Mouse (Mus musculus) neural tube, embryonic 14.5 days (tissue): Measurements from ENCODE around the gene Dph1. TPM values are rescaled to one million over a fixed set of nuclear protein-coding genes. Genes with fewer than 3 reads are reported as not detected.

ENCODE experiments used
- ATAC-seq: fragments of 200-750 bp; cut with Nextera tagmentation; 2 replicates; pipeline ENCODE4 v1.8.0; 2017; ENCODE audit warnings: low read depth, mild to moderate bottlenecking, moderate TSS enrichment, moderate library complexity
- H3K27ac ChIP-seq: fragments of 300-500 bp; sonication (generic); 2 replicates; pipeline ENCODE4 v1.5.1; 2014; ENCODE audit warnings: low read depth, mild to moderate bottlenecking, control low read depth, low read length, moderate library complexity, mixed read lengths
- H3K27me3 ChIP-seq: fragments of 300-500 bp; sonication (generic); 2 replicates; pipeline ENCODE4 v1.6.1; 2014; ENCODE audit warnings: low read length; ENCODE audit not compliant: control insufficient read depth, insufficient read depth
- H3K36me3 ChIP-seq: fragments of 300-500 bp; sonication (generic); 2 replicates; pipeline ENCODE4 v1.6.1; 2014; ENCODE audit warnings: low read length, mixed read lengths; ENCODE audit not compliant: control insufficient read depth, insufficient read depth
- H3K4me1 ChIP-seq: fragments of 300-500 bp; sonication (generic); 2 replicates; pipeline ENCODE4 v1.6.1; 2014; ENCODE audit warnings: low read length; ENCODE audit not compliant: control insufficient read depth, insufficient read depth
- H3K4me2 ChIP-seq: fragments of 300-500 bp; sonication (generic); 2 replicates; pipeline ENCODE4 v1.6.1; 2014; ENCODE audit warnings: mild to moderate bottlenecking, low read depth, low read length, control low read depth
- H3K4me3 ChIP-seq: fragments of 300-500 bp; sonication (generic); 2 replicates; pipeline ENCODE4 v1.5.1; 2014; ENCODE audit warnings: low read depth, low read length, control low read depth, mixed read lengths
- H3K9ac ChIP-seq: fragments of 300-500 bp; sonication (generic); replicated peaks from 2 replicates; pipeline ENCODE4 v1.6.1; 2014; ENCODE audit warnings: low read depth, mild to moderate bottlenecking, control low read depth, low read length, mixed read lengths
- H3K9me3 ChIP-seq: fragments of 300-500 bp; sonication (generic); 2 replicates; pipeline ENCODE4 v1.6.1; 2016; ENCODE audit warnings: low read length; ENCODE audit not compliant: control insufficient read depth
- WGBS: fragments of 180-500 bp; shearing (Covaris S2); extraction: QIAGEN DNeasy Blood & Tissue Kit; methylation state at CpG from one replicate; pipeline ENCODE4 v1.1.7; 2014; 5-methylcytosine and 5-hydroxymethylcytosine counted together
- polyA plus RNA-seq: library from polyadenylated mRNA; unstranded; fragments of >200 nt; fragmentation: Nextera tagmentation; extraction: Ambion mirVana; gene quantifications from 2 replicates; pipeline ENCODE4 v1.2.1, GENCODE M21; 2014

Dph1 gene
- polyA plus RNA-seq, 1 experiment from 2014 or later, result 11.4 TPM

- Histone ChIP-seq H3K9ac (no peak overlapping the region), H3K4me2 (no peak overlapping the region), H3K4me1 (peaks cover 17% of the 10 kb centered on the region), H3K4me3 (no peak overlapping the region), H3K36me3 (peaks cover 7% of the 10 kb centered on the region), H3K27ac (peak overlapping the region; percentile 77; the same call in 1 of the 2 replicates), H3K9me3 (no peaks in the 10 kb centered on the region), H3K27me3 (no peaks in the 10 kb centered on the region)
- ATAC-seq, result no peak
- 80% methylated on average over 11 of the region's 11 CpGs for WGBS
These were observed 42.6 kb downstream of the Dph1 start for GRCm38 (mm10) chr11:75148332-75149035.

GRCm38 (mm10) chr11:75147846-75148168 lies 43.2 kb downstream of the Dph1 start:
- Histone ChIP-seq H3K9me3 (no peaks in the 10 kb centered on the region), H3K9ac (no peak overlapping the region), H3K4me3 (no peak overlapping the region), H3K27me3 (no peaks in the 10 kb centered on the region), H3K27ac (peak overlapping the region; percentile 77), H3K4me1 (peaks cover 17% of the 10 kb centered on the region), H3K4me2 (no peak overlapping the region), H3K36me3 (peaks cover 13% of the 10 kb centered on the region)
- WGBS, result 26% methylated on average over 3 of the region's 3 CpGs
- ATAC-seq, result peak; percentile 75; the same call in 1 of the 2 replicates

- peak overlapping the region; percentile 77 for H3K27ac ChIP-seq
- 0 out of 2 replicates have a peak overlapping the region, but pooled peaks have one; percentile 6 for H3K4me2 ChIP-seq
- peak; percentile 89 for ATAC-seq
- no peaks in the 10 kb centered on the region for H3K9me3 ChIP-seq
- peaks cover 14% of the 10 kb centered on the region for H3K36me3 ChIP-seq
- H3K4me3 ChIP-seq, result no peak overlapping the region
- 12% methylated on average over 11 of the region's 11 CpGs for WGBS
- no peaks in the 10 kb centered on the region for H3K27me3 ChIP-seq
- peaks cover 17% of the 10 kb centered on the region for H3K4me1 ChIP-seq
- no peak overlapping the region for H3K9ac ChIP-seq
These were observed 43.8 kb downstream of the Dph1 start for GRCm38 (mm10) chr11:75147106-75147845.

- no peaks in the 10 kb centered on the region for H3K9me3 ChIP-seq
- H3K4me3 ChIP-seq, result no peak overlapping the region
- ATAC-seq, result no peak
- H3K4me1 ChIP-seq, result peaks cover 17% of the 10 kb centered on the region
- H3K27ac ChIP-seq, result no peak overlapping the region
- H3K4me2 ChIP-seq, result no peak overlapping the region
- 77% methylated on average over 2 of the region's 2 CpGs for WGBS
- no peaks in the 10 kb centered on the region for H3K27me3 ChIP-seq
- H3K36me3 ChIP-seq, result peaks cover 14% of the 10 kb centered on the region
- H3K9ac ChIP-seq, result no peak overlapping the region
These were observed 45.2 kb downstream of the Dph1 start for GRCm38 (mm10) chr11:75145841-75146240.

- H3K4me3 ChIP-seq, result no peak overlapping the region
- H3K36me3 ChIP-seq, result peaks cover 14% of the 10 kb centered on the region
These were observed 48.3 kb downstream of the Dph1 start for GRCm38 (mm10) chr11:75142749-75143148.

GRCm38 (mm10) chr11:75141913-75142312 lies 49.1 kb downstream of the Dph1 start:
- H3K27ac ChIP-seq, result no peak overlapping the region
- no peak for ATAC-seq
- WGBS, result 67% methylated on average over 1 of the region's 1 CpGs

More at GRCm38 (mm10) chr11:75142749-75143148, 48.3 kb downstream of the Dph1 start:
- H3K27ac ChIP-seq, result no peak overlapping the region
- no peaks in the 10 kb centered on the region for H3K27me3 ChIP-seq
- H3K9me3 ChIP-seq, result no peaks in the 10 kb centered on the region
- no peak overlapping the region for H3K9ac ChIP-seq
- ATAC-seq, result no peak
- no peak overlapping the region for H3K4me2 ChIP-seq
- 90% methylated on average over 4 of the region's 4 CpGs for WGBS
- peaks cover 20% of the 10 kb centered on the region for H3K4me1 ChIP-seq

GRCm38 (mm10) chr11:75141038-75141437 lies 50.0 kb downstream of the Dph1 start:
- Histone ChIP-seq H3K27me3 (no peaks in the 10 kb centered on the region), H3K4me3 (no peak overlapping the region), H3K4me2 (no peak overlapping the region), H3K9me3 (no peaks in the 10 kb centered on the region), H3K36me3 (peaks cover 14% of the 10 kb centered on the region), H3K9ac (no peak overlapping the region), H3K27ac (no peak overlapping the region; the same call in 1 of the 2 replicates), H3K4me1 (peaks cover 9% of the 10 kb centered on the region; the same call in 1 of the 2 replicates)
- 76% methylated on average over 3 of the region's 3 CpGs for WGBS
- no peak for ATAC-seq

More at GRCm38 (mm10) chr11:75141913-75142312, 49.1 kb downstream of the Dph1 start:
- Histone ChIP-seq H3K9ac (no peak overlapping the region), H3K36me3 (peaks cover 14% of the 10 kb centered on the region), H3K9me3 (no peaks in the 10 kb centered on the region), H3K4me3 (no peak overlapping the region), H3K4me1 (peaks cover 12% of the 10 kb centered on the region), H3K4me2 (no peak overlapping the region), H3K27me3 (no peaks in the 10 kb centered on the region)

GRCm38 (mm10) chr11:75140431-75140830 lies 50.6 kb downstream of the Dph1 start:
- Histone ChIP-seq H3K9me3 (no peaks in the 10 kb centered on the region), H3K4me2 (no peak overlapping the region), H3K9ac (no peak overlapping the region), H3K4me3 (no peak overlapping the region), H3K36me3 (peaks cover 14% of the 10 kb centered on the region), H3K27ac (no peak overlapping the region; the same call in 1 of the 2 replicates), H3K4me1 (peaks cover 9% of the 10 kb centered on the region; the same call in 1 of the 2 replicates), H3K27me3 (no peaks in the 10 kb centered on the region)
- 76% methylated on average over 5 of the region's 5 CpGs for WGBS
- no peak for ATAC-seq
